Mouse (Mus musculus) adrenal gland, adult 18-20 months (tissue): ENCODE measurements around the gene Ryr2. TPM values are rescaled to one million over a fixed set of nuclear protein-coding genes. Genes with fewer than 3 reads are reported as not detected.
A peak's percentile ranks its signal among the peaks of the same experiment; 100 is the strongest.
"Not testable (repeated sequence)": the region's sequence is repeated elsewhere in the genome, so short reads cannot be mapped to it uniquely, and the experiment has no call there.

ENCODE experiments used
- DNase-seq, 2 experiments: peaks; one replicate each; pipeline ENCODE4 v3.0.0; 2021 to 2022; ENCODE audit warnings: low spot score in 2 of 2
- total RNA-seq, 2 experiments: library from RNA; stranded (reverse); gene quantifications; 1 replicate in 1 of 2; 2 replicates in 1 of 2; pipeline ENCODE4 v1.2.3; 2021

Ryr2 gene
- total RNA-seq, 2 experiments from 2014 or later, result 12.3 to 20.0 TPM

DNA sequence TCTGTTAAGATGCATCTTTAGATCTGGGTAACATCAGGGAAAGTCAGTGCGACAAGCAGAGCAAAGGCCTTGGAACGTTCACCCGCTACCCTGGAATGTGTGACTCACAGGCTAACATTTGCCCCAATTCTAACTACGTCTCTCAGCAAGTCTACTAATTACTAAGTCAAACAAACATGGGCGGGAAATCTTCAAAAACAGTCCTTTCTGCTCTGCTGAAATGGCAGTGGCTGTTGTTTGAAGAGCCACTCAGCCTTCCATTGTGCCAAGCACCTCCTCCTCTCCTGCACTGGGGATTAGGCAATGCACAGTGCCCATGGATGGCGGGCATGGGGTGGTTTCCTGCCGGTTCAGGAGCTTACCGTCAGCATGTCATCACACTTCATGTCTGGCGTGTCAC lies 540.3 kb downstream of the Ryr2 start:
- no peak for DNase-seq

DNA sequence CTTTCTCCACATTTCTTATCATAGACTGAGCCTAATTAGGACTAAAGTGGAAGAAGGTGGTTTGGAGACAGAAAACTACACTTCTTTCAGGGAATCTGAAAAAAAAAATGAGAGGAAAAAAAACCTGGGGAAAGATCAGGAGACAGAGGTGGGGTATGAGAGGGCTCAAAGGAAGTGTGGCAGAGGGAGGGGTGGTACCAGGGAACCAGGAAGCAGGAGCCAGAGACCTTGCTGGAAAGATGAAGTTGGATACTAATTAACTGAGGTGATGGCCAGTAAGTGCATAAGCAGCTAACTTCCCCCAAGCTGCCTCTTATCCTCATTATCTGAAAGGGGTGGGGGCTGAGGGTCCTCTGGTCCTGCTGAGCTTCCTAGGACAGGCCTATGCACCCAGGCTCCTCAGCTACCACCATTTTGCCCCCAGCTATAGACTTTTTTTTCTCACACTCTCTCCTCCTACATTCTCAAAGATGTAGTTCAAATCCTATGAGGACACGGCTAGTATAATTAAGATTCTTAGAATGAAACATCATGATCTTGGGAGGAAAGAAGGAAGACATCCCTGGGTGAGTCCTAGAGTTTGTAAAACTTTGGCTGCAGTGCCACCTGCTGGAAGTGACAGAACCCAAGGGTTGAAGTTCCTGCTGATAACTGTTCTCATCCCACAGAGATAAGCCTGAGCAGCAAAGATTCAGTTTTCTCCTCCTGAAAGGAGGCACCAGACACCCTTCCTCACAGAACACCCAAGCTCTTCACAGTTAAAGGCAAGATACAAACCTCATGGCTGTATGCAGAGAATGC lies 543.3 kb downstream of the Ryr2 start:
- DNase-seq, result peak; percentile 61 to 64

DNA sequence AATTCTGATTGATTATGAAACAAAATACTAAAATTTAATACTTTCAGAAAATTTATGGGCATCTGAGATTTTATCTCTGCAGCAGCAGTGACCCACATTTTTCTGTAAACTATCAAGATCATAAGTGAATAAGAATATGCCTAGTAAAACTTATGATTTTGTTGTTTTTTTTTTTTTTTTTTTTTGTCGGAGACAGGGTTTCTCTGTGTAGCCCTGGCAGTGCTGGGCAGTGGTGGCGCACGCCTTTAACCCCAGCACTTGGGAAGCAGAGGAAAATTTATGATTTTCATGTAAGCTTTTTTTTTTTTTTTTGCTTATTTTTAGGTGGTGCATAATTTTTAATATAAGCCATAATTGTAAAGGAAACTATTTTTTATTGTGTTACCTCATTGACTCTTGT lies 557.1 kb downstream of the Ryr2 start:
- DNase-seq, result no peak

DNA sequence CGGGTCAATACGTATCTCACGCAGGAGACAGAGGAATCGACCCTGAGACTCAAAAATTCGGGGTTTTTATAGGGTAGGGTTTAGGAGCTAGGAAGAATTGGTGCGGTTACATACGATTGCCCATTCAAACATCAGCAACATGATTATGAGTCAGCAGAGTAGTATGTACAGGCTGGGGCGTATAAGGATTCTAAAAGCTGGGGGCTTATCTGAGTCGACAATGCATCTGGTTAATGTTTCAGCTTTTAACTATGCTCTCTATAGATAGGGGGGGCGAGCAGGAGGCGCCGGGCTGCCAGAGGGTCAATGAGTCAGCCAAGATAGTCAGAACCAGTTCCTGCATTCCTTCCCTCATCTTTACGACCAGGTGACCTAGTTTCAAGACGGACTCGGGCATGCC lies 557.6 kb downstream of the Ryr2 start:
- not testable (repeated sequence) for DNase-seq

DNA sequence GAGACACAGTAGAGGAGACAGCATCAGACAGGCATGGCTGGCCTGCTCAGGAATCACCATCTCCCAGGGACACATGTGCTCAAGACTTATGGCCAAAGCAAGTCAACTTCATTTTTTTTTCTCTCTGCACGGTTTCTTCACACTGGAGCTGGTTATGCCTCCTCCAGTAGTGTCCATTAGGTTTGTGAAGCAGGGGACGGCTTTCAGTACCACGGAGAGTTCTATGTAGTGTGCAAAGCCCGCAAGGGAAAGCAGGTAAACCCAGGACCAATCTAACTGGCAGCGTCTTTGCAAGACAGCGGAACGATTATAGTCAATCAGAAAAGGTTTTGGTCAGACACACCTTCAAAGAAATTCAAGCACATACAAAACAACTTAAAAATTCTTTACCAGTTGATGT lies 560.9 kb downstream of the Ryr2 start:
- no peak for DNase-seq

DNA sequence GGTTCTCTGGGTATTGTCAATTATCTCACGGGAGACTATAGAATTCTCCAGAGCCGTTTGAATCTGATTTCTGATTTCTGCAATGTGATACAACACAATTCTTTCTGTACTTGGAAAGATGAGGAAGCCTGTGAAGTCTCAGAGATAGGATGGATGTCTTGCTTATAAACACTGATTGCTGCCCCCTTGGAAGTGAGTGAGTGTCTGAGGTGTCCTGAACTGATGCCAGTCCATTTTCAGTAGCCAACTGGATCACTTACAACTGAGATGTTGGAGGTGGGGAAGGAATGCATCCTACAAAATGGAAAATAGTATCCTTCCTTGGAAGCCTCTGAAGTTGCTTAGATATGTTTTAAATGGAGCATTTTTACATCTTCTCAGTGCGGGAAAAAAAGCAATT lies 564.2 kb downstream of the Ryr2 start:
- no peak for DNase-seq

DNA sequence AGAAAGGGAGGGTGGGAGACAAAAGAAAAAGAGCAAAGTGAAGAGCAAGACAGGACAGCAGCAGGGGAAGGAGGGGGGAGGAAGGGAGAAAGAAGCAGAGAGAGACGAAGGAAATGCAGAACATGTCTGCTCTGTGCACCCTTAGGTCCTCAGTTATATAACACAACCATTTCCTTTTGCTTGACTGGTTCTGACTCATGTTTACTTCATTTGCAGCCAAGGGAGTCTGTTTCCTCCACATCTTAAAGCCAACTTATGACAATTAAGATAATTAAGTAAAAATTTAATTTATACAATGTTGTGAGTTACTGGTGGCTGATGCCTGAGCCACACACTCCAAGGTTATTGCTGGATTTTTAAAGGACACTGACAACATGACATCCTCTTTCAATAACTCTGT lies 569.9 kb downstream of the Ryr2 start:
- no peak for DNase-seq

DNA sequence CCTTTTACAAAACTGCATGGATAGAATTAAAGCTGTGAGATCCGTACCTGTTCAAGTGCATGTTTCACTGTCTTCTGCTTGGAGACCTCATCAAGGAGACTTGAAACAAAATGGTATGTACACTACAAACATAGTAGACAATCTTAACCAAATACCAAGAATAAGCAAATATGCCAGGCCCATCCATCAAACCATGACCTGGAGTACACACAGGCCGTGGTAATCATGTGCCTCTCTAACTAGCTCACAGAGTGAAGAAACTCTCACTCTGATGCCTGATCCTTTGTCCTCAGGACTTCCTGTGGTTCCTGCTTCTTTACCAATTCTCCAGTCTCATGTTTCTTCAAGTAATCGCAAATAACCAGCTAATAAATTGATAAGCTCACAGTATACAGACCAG lies 570.9 kb downstream of the Ryr2 start:
- DNase-seq, result no peak

DNA sequence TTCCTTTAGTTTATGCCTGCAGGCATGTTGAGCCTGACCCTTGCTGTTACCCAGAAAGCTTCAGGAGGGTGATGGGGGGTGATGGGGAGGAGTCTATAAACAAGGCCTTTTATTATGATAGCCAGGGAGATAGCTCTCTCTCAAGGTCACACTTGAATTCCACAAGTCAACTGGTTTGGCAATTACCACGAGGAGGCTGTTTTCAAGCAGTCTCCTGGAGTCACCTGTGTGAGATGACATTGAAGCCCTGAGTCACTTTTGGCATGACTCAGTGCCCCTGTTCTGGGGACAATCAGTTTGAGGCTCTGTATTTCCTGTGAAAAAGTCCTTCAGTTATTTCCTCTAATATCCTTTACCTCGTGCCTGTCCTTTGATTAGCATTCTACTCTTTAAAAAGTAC lies 573.5 kb downstream of the Ryr2 start:
- DNase-seq, result no peak

DNA sequence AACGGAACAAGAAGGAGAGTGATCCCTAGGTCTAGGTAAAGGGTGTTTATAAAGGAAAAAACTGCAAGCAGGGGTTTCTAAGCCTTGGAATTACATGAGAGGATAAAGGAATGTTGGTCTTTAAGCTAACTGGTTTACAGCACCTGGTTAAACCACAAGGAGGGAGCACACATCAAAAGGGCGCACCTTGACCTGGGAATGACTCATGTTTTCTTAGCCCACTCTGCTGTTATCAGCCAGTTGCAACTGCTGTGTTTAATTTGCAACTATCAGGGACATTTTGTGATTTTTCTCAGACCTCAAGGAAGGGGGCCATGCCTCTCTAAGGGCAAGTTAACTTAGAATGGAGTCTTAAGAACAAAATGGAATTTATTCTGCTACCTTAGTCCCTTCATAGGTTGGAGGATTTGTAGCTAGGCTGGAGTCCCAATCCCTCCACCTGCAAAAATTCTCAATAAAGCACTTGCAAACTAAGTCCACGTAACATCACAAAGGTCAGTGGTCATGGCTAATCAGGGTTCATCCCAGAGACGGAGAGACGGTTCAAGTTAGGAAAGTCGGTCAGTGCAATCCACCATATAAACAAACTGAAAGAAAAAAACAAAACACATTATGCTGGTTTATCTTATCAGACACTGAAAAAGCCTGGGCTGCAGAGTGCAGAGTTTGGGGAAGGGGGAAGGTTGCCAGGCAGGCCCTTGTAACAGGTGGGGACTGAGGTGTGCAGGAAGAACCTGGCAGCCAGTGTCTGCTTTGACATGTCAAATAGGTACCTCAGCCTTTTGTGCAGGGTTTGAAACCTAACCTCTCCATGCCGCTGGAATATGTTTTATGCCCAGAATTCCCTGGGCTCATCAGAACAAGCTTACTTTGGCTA lies 574.5 kb downstream of the Ryr2 start:
- no peak for DNase-seq

DNA sequence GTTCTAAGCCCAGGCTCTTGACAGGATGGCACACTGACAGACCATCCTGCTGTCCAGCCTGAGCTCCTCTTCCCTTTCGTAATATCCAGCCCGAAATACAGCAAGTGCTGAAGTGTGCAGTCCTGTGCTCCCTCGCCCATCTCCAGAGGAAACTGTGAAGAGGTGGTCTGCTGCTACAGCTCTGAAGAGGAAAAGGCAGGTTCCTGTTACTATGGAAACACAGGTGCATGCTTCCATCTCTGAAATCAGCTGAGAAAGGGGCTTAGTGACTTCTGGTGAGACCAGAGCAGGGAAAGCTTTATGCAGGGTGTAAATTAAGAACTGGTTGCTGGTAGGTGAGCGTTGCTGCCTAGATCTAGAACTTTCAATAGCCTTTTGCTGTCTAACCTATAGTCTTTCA lies 583.1 kb downstream of the Ryr2 start:
- DNase-seq, result no peak

DNA sequence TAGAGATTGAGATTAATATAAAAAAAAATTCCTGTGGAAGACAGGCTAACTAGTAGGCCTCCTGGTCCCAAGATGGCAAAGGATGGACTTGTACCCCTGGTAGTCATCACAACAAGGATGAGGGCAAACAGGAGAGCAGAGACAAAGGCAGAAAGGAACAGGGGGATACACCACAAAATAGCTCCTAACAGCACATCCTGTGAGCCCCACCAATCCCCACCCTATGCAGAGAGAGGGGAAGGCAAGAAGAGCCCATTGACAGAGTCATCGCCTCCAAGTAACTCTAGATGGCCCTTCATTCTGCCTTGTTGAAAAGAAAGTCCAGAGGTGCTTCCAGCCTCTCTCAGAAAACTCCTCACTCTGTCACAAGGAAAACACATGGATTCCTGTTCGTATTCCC lies 586.0 kb downstream of the Ryr2 start:
- no peak for DNase-seq

DNA sequence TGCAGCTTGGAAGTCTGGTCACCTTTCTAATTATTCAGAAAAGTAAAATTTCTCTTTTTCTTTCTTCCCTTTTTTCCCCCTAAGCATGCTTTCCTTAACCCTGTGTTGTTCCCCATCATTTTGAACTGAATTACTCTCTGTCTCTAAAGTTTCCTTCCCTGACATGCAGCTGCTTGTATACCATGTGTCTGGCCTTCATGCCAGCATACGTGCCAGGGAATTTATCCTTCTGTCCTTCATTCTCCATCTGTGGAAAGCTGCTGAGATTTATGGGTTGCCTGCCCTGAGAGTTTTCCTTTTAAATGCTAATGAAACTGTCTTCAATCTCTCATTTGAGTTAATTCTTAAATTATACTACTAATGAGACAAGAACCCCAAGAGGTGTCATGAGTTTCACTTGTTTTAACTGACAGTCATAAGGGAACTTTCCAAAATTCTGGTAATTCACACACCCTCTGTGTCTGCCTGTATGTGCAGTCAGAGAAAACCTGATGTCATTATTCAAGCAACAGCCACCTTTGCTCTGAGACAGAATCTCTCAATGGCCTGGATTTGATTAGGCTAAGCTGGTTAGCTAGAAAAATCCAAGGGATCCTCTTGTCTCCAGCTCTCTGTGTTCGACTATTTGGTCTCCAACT lies 595.1 kb downstream of the Ryr2 start:
- no peak for DNase-seq

Other genes starting within 250 kb of the Ryr2 start
- gene Mtr, start 151.2 kb upstream of the Ryr2 start, total RNA-seq, result 10 to 100 TPM; 19.0 to 22.4 TPM
- 1 to 10 TPM in 1 of 2 experiments, under 1 TPM in 1; 0.70 to 3.7 TPM for gene Actn2, start 233.8 kb upstream of the Ryr2 start, total RNA-seq